Mouse (Mus musculus): Measurements from ENCODE around the gene Adamts13.
A peak's percentile ranks its signal among the peaks of the same experiment; 100 is the strongest.

Gene Adamts13

GRCm38 (mm10) chr2:26964724-26965370 lies 8.4 kb upstream of the Adamts13 start:
- DNase-seq (ENCODE audit: extremely low read depth, insufficient read length, low spot score): no peak

- DNase-seq (ENCODE audit: extremely low read depth, insufficient read length, low spot score): no peak
Observed at GRCm38 (mm10) chr2:26967262-26967661, 6.0 kb upstream of the Adamts13 start.

GRCm38 (mm10) chr2:26973960-26974359 lies 744 bp downstream of the Adamts13 start:
- no peak for DNase-seq (ENCODE audit: extremely low read depth, insufficient read length, low spot score)

GRCm38 (mm10) chr2:26980361-26980760 lies 7.1 kb downstream of the Adamts13 start:
- no peak for DNase-seq (ENCODE audit: extremely low read depth, insufficient read length, low spot score)

GRCm38 (mm10) chr2:26984179-26984578 lies 11.0 kb downstream of the Adamts13 start:
- DNase-seq (ENCODE audit: extremely low read depth, insufficient read length, low spot score): no peak

GRCm38 (mm10) chr2:26984640-26985039 lies 11.4 kb downstream of the Adamts13 start:
- DNase-seq (ENCODE audit: extremely low read depth, insufficient read length, low spot score): no peak

- DNase-seq (ENCODE audit: extremely low read depth, insufficient read length, low spot score): no peak
Observed at GRCm38 (mm10) chr2:26993936-26994335, 20.7 kb downstream of the Adamts13 start.

- no peak for DNase-seq (ENCODE audit: extremely low read depth, insufficient read length, low spot score)
Observed at GRCm38 (mm10) chr2:26997498-26997897, 24.3 kb downstream of the Adamts13 start.

- DNase-seq (ENCODE audit: extremely low read depth, insufficient read length, low spot score): no peak
Observed at GRCm38 (mm10) chr2:26997993-26998392, 24.8 kb downstream of the Adamts13 start.

GRCm38 (mm10) chr2:27006255-27006654 lies 33.0 kb downstream of the Adamts13 start:
- DNase-seq (ENCODE audit: extremely low read depth, insufficient read length, low spot score): no peak

- no peak for DNase-seq (ENCODE audit: extremely low read depth, insufficient read length, low spot score)
Observed at GRCm38 (mm10) chr2:27007701-27008100, 34.5 kb downstream of the Adamts13 start.

GRCm38 (mm10) chr2:27009714-27010244 lies 36.6 kb downstream of the Adamts13 start, which contains the start of gene Cacfd1:
TSS of gene Cacfd1 (plus strand) at chr2:27009926.
- peak; percentile 93 for DNase-seq (ENCODE audit: extremely low read depth, insufficient read length, low spot score)

GRCm38 (mm10) chr2:27017802-27018201 lies 44.6 kb downstream of the Adamts13 start:
- no peak for DNase-seq (ENCODE audit: extremely low read depth, insufficient read length, low spot score)

GRCm38 (mm10) chr2:27019530-27019929 lies 46.3 kb downstream of the Adamts13 start:
- DNase-seq (ENCODE audit: extremely low read depth, insufficient read length, low spot score): no peak

GRCm38 (mm10) chr2:27021103-27021502 lies 47.9 kb downstream of the Adamts13 start:
- DNase-seq (ENCODE audit: extremely low read depth, insufficient read length, low spot score): no peak

GRCm38 (mm10) chr2:27022612-27023011 lies 49.4 kb downstream of the Adamts13 start:
- no peak for DNase-seq (ENCODE audit: extremely low read depth, insufficient read length, low spot score)

GRCm38 (mm10) chr2:27024136-27024535 lies 50.9 kb downstream of the Adamts13 start:
- no peak for DNase-seq (ENCODE audit: extremely low read depth, insufficient read length, low spot score)

GRCm38 (mm10) chr2:27025545-27025944 lies 52.3 kb downstream of the Adamts13 start:
- no peak for DNase-seq (ENCODE audit: extremely low read depth, insufficient read length, low spot score)

GRCm38 (mm10) chr2:27026332-27026731 lies 53.1 kb downstream of the Adamts13 start:
- DNase-seq (ENCODE audit: extremely low read depth, insufficient read length, low spot score): no peak

GRCm38 (mm10) chr2:27026857-27027617 lies 53.8 kb downstream of the Adamts13 start:
- peak; percentile 44 for DNase-seq (ENCODE audit: extremely low read depth, insufficient read length, low spot score)

GRCm38 (mm10) chr2:27027618-27028436 lies 54.6 kb downstream of the Adamts13 start, which contains the start of gene Slc2a6:
TSS of gene Slc2a6 (minus strand) at chr2:27027998.
- peak; percentile 92 for DNase-seq (ENCODE audit: extremely low read depth, insufficient read length, low spot score)

Measured in 3134 (cell line).